Mouse (Mus musculus): Measurements from ENCODE around the gene Hmox2. TPM values are rescaled to one million over a fixed set of nuclear protein-coding genes. Genes with fewer than 3 reads are reported as not detected.
A peak's percentile ranks its signal among the peaks of the same experiment; 100 is the strongest.

The Hmox2 gene
- total RNA-seq, 2 experiments from 2014 or later = 13.3 to 15.4 TPM

- ATAC-seq (replicated peaks; ENCODE audit: low FRiP score, poor library complexity, severe bottlenecking) = no peak
Observed at GRCm38 (mm10) chr16:4777171-4777904, 51.2 kb downstream of the Hmox2 start.

GRCm38 (mm10) chr16:4777905-4778609 lies 51.9 kb downstream of the Hmox2 start:
- no peak for ATAC-seq (replicated peaks; ENCODE audit: low FRiP score, poor library complexity, severe bottlenecking)

- no peak for ATAC-seq (replicated peaks; ENCODE audit: low FRiP score, poor library complexity, severe bottlenecking)
Observed at GRCm38 (mm10) chr16:4778940-4779339, 52.8 kb downstream of the Hmox2 start.

- ATAC-seq (replicated peaks; ENCODE audit: low FRiP score, poor library complexity, severe bottlenecking) = no peak
Observed at GRCm38 (mm10) chr16:4781524-4782196, 55.5 kb downstream of the Hmox2 start.

- ATAC-seq (replicated peaks; ENCODE audit: low FRiP score, poor library complexity, severe bottlenecking) = no peak
Observed at GRCm38 (mm10) chr16:4782515-4782914, 56.4 kb downstream of the Hmox2 start.

- ATAC-seq (replicated peaks; ENCODE audit: low FRiP score, poor library complexity, severe bottlenecking) = no peak
Observed at GRCm38 (mm10) chr16:4785706-4786105, 59.5 kb downstream of the Hmox2 start.

- ATAC-seq (replicated peaks; ENCODE audit: low FRiP score, poor library complexity, severe bottlenecking) = no peak
Observed at GRCm38 (mm10) chr16:4788176-4788575, 62.0 kb downstream of the Hmox2 start.

GRCm38 (mm10) chr16:4789311-4789768 lies 63.2 kb downstream of the Hmox2 start:
- peak; percentile 56 for ATAC-seq (replicated peaks; ENCODE audit: low FRiP score, poor library complexity, severe bottlenecking)

- ATAC-seq (replicated peaks; ENCODE audit: low FRiP score, poor library complexity, severe bottlenecking) = peak; percentile 96
Observed at GRCm38 (mm10) chr16:4789810-4790559, 63.8 kb downstream of the Hmox2 start, which contains the start of gene Cdip1. Gene Cdip1 (minus strand): TSS chr16:4790292.

GRCm38 (mm10) chr16:4791332-4791731 lies 65.2 kb downstream of the Hmox2 start:
- no peak for ATAC-seq (replicated peaks; ENCODE audit: low FRiP score, poor library complexity, severe bottlenecking)

GRCm38 (mm10) chr16:4796631-4797030 lies 70.5 kb downstream of the Hmox2 start:
- ATAC-seq (replicated peaks; ENCODE audit: low FRiP score, poor library complexity, severe bottlenecking) = no peak

Other genes with a start within 250 kb of the Hmox2 start
- 1.0 and 1.3 TPM in 2 replicates for gene Srl, start 184.5 kb upstream of the Hmox2 start, total RNA-seq (2015; ENCODE audit: low replicate concordance)
- 1.3 and 10.3 TPM in 2 replicates for gene Srl, start 184.5 kb upstream of the Hmox2 start, total RNA-seq (2017; ENCODE audit: low replicate concordance)
- 3.1 and 14.4 TPM in 2 replicates for gene Tfap4, start 166.5 kb upstream of the Hmox2 start, total RNA-seq (2015; ENCODE audit: low replicate concordance)
- 4.6 and 5.9 TPM in 2 replicates for gene Tfap4, start 166.5 kb upstream of the Hmox2 start, total RNA-seq (2017; ENCODE audit: low replicate concordance)
- not detected in 2 replicates for gene Glis2, start 131.6 kb upstream of the Hmox2 start, total RNA-seq (2015; ENCODE audit: low replicate concordance)
- gene Glis2, start 131.6 kb upstream of the Hmox2 start, total RNA-seq (2017; ENCODE audit: low replicate concordance) = not detected in 2 replicates
- 3.3 and 10.6 TPM in 2 replicates for gene Pam16, start 101.4 kb upstream of the Hmox2 start, total RNA-seq (2015; ENCODE audit: low replicate concordance)
- gene Pam16, start 101.4 kb upstream of the Hmox2 start, total RNA-seq (2017; ENCODE audit: low replicate concordance) = 7.9 and 11.6 TPM in 2 replicates
- not detected in 2 replicates for gene Vasn, start 86.4 kb upstream of the Hmox2 start, total RNA-seq (2015; ENCODE audit: low replicate concordance)
- gene Vasn, start 86.4 kb upstream of the Hmox2 start, total RNA-seq (2017; ENCODE audit: low replicate concordance) = not detected in 2 replicates
- gene Dnaja3, start 86.4 kb upstream of the Hmox2 start, total RNA-seq (2015; ENCODE audit: low replicate concordance) = 4.8 and 6.9 TPM in 2 replicates
- 9.5 and 10.9 TPM in 2 replicates for gene Dnaja3, start 86.4 kb upstream of the Hmox2 start, total RNA-seq (2017; ENCODE audit: low replicate concordance)
- 14.6 and 24.2 TPM in 2 replicates for gene Coro7, start 46.6 kb upstream of the Hmox2 start, total RNA-seq (2015; ENCODE audit: low replicate concordance)
- gene Coro7, start 46.6 kb upstream of the Hmox2 start, total RNA-seq (2017; ENCODE audit: low replicate concordance) = 5.3 and 9.6 TPM in 2 replicates
- gene Nmral1, start 7.0 kb upstream of the Hmox2 start, total RNA-seq (2015; ENCODE audit: low replicate concordance) = 4.6 and 14.4 TPM in 2 replicates
- gene Nmral1, start 7.0 kb upstream of the Hmox2 start, total RNA-seq (2017; ENCODE audit: low replicate concordance) = 10.6 and 16.4 TPM in 2 replicates
- 2.5 and 4.0 TPM in 2 replicates for gene Cdip1, start 63.9 kb downstream of the Hmox2 start, total RNA-seq (2015; ENCODE audit: low replicate concordance)
- 2.1 and 3.2 TPM in 2 replicates for gene Cdip1, start 63.9 kb downstream of the Hmox2 start, total RNA-seq (2017; ENCODE audit: low replicate concordance)
- not detected in 2 replicates for gene 4930562C15Rik, start 109.1 kb downstream of the Hmox2 start, total RNA-seq (2015; ENCODE audit: low replicate concordance)
- gene 4930562C15Rik, start 109.1 kb downstream of the Hmox2 start, total RNA-seq (2017; ENCODE audit: low replicate concordance) = 0.42 TPM in 1 of 2 replicates, not detected in the other
- gene Ubald1, start 154.0 kb downstream of the Hmox2 start, total RNA-seq (2015; ENCODE audit: low replicate concordance) = 26.8 and 39.6 TPM in 2 replicates
- gene Ubald1, start 154.0 kb downstream of the Hmox2 start, total RNA-seq (2017; ENCODE audit: low replicate concordance) = 9.5 and 18.3 TPM in 2 replicates
- gene Mgrn1, start 159.9 kb downstream of the Hmox2 start, total RNA-seq (2015; ENCODE audit: low replicate concordance) = 5.9 and 6.5 TPM in 2 replicates
- 2.0 and 3.3 TPM in 2 replicates for gene Mgrn1, start 159.9 kb downstream of the Hmox2 start, total RNA-seq (2017; ENCODE audit: low replicate concordance)
- 5.0 and 6.9 TPM in 2 replicates for gene Nudt16l1, start 212.4 kb downstream of the Hmox2 start, total RNA-seq (2015; ENCODE audit: low replicate concordance)
- gene Nudt16l1, start 212.4 kb downstream of the Hmox2 start, total RNA-seq (2017; ENCODE audit: low replicate concordance) = 0.51 and 2.2 TPM in 2 replicates
- gene Anks3, start 237.8 kb downstream of the Hmox2 start, total RNA-seq (2015; ENCODE audit: low replicate concordance) = 14.4 and 17.3 TPM in 2 replicates
- gene Anks3, start 237.8 kb downstream of the Hmox2 start, total RNA-seq (2017; ENCODE audit: low replicate concordance) = 16.4 and 25.0 TPM in 2 replicates